Mouse (Mus musculus): ENCODE data around the gene Cnnm2. TPM values are rescaled to one million over a fixed set of nuclear protein-coding genes. Genes with fewer than 3 reads are reported as not detected.

Cnnm2 gene
- polyA plus RNA-seq, 2 experiments: 4.8 to 6.7 TPM

GRCm38 (mm10) chr19:46804751-46805150, 43.4 kb downstream of the Cnnm2 start:
- H3K9me3 ChIP-seq (ENCODE audit: control insufficient read depth, low read length): no peaks in the 10 kb centered on the region
- ATAC-seq (ENCODE audit: low FRiP score, low read depth): no peak
- H3K4me1 ChIP-seq (ENCODE audit: control insufficient read depth, insufficient read depth, low read length): no peaks in the 10 kb centered on the region
- TF ChIP-seq POLR2A (IDR thresholded peaks at IDR 0.05; ENCODE audit: borderline replicate concordance, extremely low read depth, insufficient read depth, insufficient read length): no peak
- 91% methylated on average over 6 of the region's 6 CpGs for WGBS
- no peaks in the 10 kb centered on the region for H3K36me3 ChIP-seq (ENCODE audit: control insufficient read depth, insufficient read depth, low read length)
- no peak overlapping the region for H3K9ac ChIP-seq (ENCODE audit: low read depth, low read length, severe bottlenecking)
- H3K27ac ChIP-seq (replicated peaks; ENCODE audit: low read depth, low read length): no peak overlapping the region
- H3K4me2 ChIP-seq (replicated peaks; ENCODE audit: low read depth, low read length, severe bottlenecking): no peak overlapping the region
- no peak overlapping the region for H3K4me3 ChIP-seq (replicated peaks; ENCODE audit: low read length)
- DNase-seq (ENCODE audit: low spot score): no peak
- H3K27me3 ChIP-seq (ENCODE audit: control insufficient read depth, insufficient read depth, low read length): no peaks in the 10 kb centered on the region

- no peak overlapping the region for H3K4me2 ChIP-seq (replicated peaks; ENCODE audit: low read depth, low read length, severe bottlenecking)
- no peaks in the 10 kb centered on the region for H3K9me3 ChIP-seq (ENCODE audit: control insufficient read depth, low read length)
- H3K36me3 ChIP-seq (ENCODE audit: control insufficient read depth, insufficient read depth, low read length): no peaks in the 10 kb centered on the region
- no peaks in the 10 kb centered on the region for H3K27me3 ChIP-seq (ENCODE audit: control insufficient read depth, insufficient read depth, low read length)
- ATAC-seq (ENCODE audit: low FRiP score, low read depth) (no peak), DNase-seq (ENCODE audit: low spot score) (no peak)
- H3K4me1 ChIP-seq (ENCODE audit: control insufficient read depth, insufficient read depth, low read length): no peaks in the 10 kb centered on the region
- H3K9ac ChIP-seq (ENCODE audit: low read depth, low read length, severe bottlenecking): no peak overlapping the region
- H3K27ac ChIP-seq (replicated peaks; ENCODE audit: low read depth, low read length): no peak overlapping the region
- no peak for TF ChIP-seq POLR2A (IDR thresholded peaks at IDR 0.05; ENCODE audit: borderline replicate concordance, extremely low read depth, insufficient read depth, insufficient read length)
- 70% methylated on average over 9 of the region's 9 CpGs for WGBS
- H3K4me3 ChIP-seq (replicated peaks; ENCODE audit: low read length): no peak overlapping the region
Measured at GRCm38 (mm10) chr19:46805933-46806688, 44.7 kb downstream of the Cnnm2 start.

DNA sequence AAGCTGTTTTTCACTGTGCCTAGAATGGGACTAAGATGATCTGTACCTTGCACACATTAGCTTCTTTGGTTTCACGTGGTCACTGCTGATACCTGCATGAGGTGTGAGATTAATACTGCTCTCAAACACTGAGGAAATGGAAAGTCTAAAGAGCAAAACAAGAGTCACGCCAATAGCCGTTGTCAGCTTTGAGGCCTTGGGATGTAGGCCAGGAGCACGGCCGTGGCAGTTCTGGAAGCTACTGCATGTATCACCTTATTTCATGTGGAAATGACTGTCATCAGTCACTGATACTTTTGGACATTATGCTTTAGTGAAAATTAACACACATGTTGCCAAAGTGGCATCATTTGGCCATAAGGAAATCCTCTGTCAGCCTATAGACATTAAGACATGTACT, 46.9 kb downstream of the Cnnm2 start:
- Histone ChIP-seq H3K4me1 (ENCODE audit: control insufficient read depth, insufficient read depth, low read length) (no peaks in the 10 kb centered on the region), H3K27ac (replicated peaks; ENCODE audit: low read depth, low read length) (no peak overlapping the region), H3K9ac (ENCODE audit: low read depth, low read length, severe bottlenecking) (no peak overlapping the region), H3K9me3 (ENCODE audit: control insufficient read depth, low read length) (no peaks in the 10 kb centered on the region), H3K36me3 (ENCODE audit: control insufficient read depth, insufficient read depth, low read length) (no peaks in the 10 kb centered on the region), H3K4me2 (replicated peaks; ENCODE audit: low read depth, low read length, severe bottlenecking) (no peak overlapping the region), H3K27me3 (ENCODE audit: control insufficient read depth, insufficient read depth, low read length) (no peaks in the 10 kb centered on the region), H3K4me3 (replicated peaks; ENCODE audit: low read length) (no peak overlapping the region)
- no peak for DNase-seq (ENCODE audit: low spot score)
- TF ChIP-seq POLR2A (IDR thresholded peaks at IDR 0.05; ENCODE audit: borderline replicate concordance, extremely low read depth, insufficient read depth, insufficient read length): no peak
- ATAC-seq (ENCODE audit: low FRiP score, low read depth): no peak
- WGBS: 92% methylated on average over 5 of the region's 5 CpGs

DNA sequence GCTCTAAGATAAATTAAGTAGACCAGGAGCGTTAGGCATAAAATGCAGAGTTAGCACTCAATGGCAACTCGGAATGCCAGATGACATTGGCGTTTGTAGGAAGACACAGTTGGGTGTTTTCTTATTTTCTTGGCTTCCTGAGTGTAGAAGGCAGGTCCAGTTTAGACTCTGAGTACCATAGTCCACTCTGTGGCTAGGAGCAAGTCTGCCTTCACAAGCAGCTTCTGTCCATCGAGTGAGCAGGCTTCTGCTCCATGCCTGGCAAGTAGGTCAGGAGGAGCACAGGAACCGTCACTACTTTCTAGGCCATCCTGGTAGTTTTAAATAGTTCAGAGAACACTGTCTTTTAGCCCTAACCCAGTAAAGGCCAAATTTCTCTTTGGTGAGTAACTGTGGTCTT, 47.6 kb downstream of the Cnnm2 start:
- H3K4me1 ChIP-seq (ENCODE audit: control insufficient read depth, insufficient read depth, low read length): no peaks in the 10 kb centered on the region
- no peaks in the 10 kb centered on the region for H3K27me3 ChIP-seq (ENCODE audit: control insufficient read depth, insufficient read depth, low read length)
- H3K9me3 ChIP-seq (ENCODE audit: control insufficient read depth, low read length): no peaks in the 10 kb centered on the region
- no peak overlapping the region for H3K4me3 ChIP-seq (replicated peaks; ENCODE audit: low read length)
- no peak for TF ChIP-seq POLR2A (IDR thresholded peaks at IDR 0.05; ENCODE audit: borderline replicate concordance, extremely low read depth, insufficient read depth, insufficient read length)
- DNase-seq (ENCODE audit: low spot score) (no peak), ATAC-seq (ENCODE audit: low FRiP score, low read depth) (no peak)
- no peak overlapping the region for H3K27ac ChIP-seq (replicated peaks; ENCODE audit: low read depth, low read length)
- H3K4me2 ChIP-seq (replicated peaks; ENCODE audit: low read depth, low read length, severe bottlenecking): no peak overlapping the region
- 86% methylated on average over 5 of the region's 5 CpGs for WGBS
- no peak overlapping the region for H3K9ac ChIP-seq (ENCODE audit: low read depth, low read length, severe bottlenecking)
- no peaks in the 10 kb centered on the region for H3K36me3 ChIP-seq (ENCODE audit: control insufficient read depth, insufficient read depth, low read length)

GRCm38 (mm10) chr19:46819276-46819675, 57.9 kb downstream of the Cnnm2 start:
- Histone ChIP-seq H3K9ac (ENCODE audit: low read depth, low read length, severe bottlenecking) (no peak overlapping the region), H3K4me3 (replicated peaks; ENCODE audit: low read length) (no peak overlapping the region), H3K4me2 (replicated peaks; ENCODE audit: low read depth, low read length, severe bottlenecking) (no peak overlapping the region), H3K27me3 (ENCODE audit: control insufficient read depth, insufficient read depth, low read length) (no peaks in the 10 kb centered on the region), H3K4me1 (ENCODE audit: control insufficient read depth, insufficient read depth, low read length) (no peaks in the 10 kb centered on the region), H3K36me3 (ENCODE audit: control insufficient read depth, insufficient read depth, low read length) (no peaks in the 10 kb centered on the region), H3K9me3 (ENCODE audit: control insufficient read depth, low read length) (no peaks in the 10 kb centered on the region), H3K27ac (replicated peaks; ENCODE audit: low read depth, low read length) (no peak overlapping the region)
- no peak for TF ChIP-seq POLR2A (IDR thresholded peaks at IDR 0.05; ENCODE audit: borderline replicate concordance, extremely low read depth, insufficient read depth, insufficient read length)
- WGBS: 66% methylated on average over 7 of the region's 7 CpGs
- no peak for ATAC-seq (ENCODE audit: low FRiP score, low read depth)
- DNase-seq (ENCODE audit: low spot score): no peak
